In genomic region chr16:13819806-13820500, GRCm38 (mm10) we compare ENCODE assay signal across 8 mouse cellular contexts. TPM values are rescaled to one million over a fixed set of nuclear protein-coding genes. Genes with fewer than 3 reads are reported as not detected.
A peak's percentile ranks its signal among the peaks of the same experiment; 100 is the strongest.
DNase-seq lines count a peak whose midpoint lies in the region; ATAC-seq and TF ChIP-seq lines count a peak whose summit lies in the region.

No protein-coding gene starts in this region.

- H3K9me3 ChIP-seq in forebrain, postnatal 0 days (ENCODE audit: low read length), result no peaks in the 10 kb centered on the region
- H3K9me3 ChIP-seq in liver, embryonic 14.5 days (ENCODE audit: control insufficient read depth, low read length), result no peaks in the 10 kb centered on the region
- H3K9me3 ChIP-seq in stomach, embryonic 16.5 days (replicated peaks; ENCODE audit: control insufficient read depth, low read length), result no peaks in the 10 kb centered on the region

- 27% methylated on average over 12 of the region's 12 CpGs for WGBS in forebrain, postnatal 0 days
- 24% methylated on average over 12 of the region's 12 CpGs for WGBS in liver, embryonic 14.5 days (ENCODE audit: insufficient replicate concordance)
- WGBS in stomach, embryonic 16.5 days, result 18% methylated on average over 12 of the region's 12 CpGs

- peak overlapping the region; percentile 67 for H3K4me3 ChIP-seq in layer of hippocampus, adult 2 months
- H3K4me3 ChIP-seq in forebrain, postnatal 0 days (ENCODE audit: low read depth, low read length), result peak overlapping the region; percentile 83
- H3K4me3 ChIP-seq in liver, embryonic 14.5 days (ENCODE audit: insufficient read depth in 1 of 2, low read depth in 2 of 2, low read length in 2 of 2), result peak overlapping the region; percentile 60 to 74
- peak overlapping the region; percentile 87 for H3K4me3 ChIP-seq in stomach, embryonic 16.5 days (replicated peaks; ENCODE audit: low read length)

- peak overlapping the region; percentile 69 for H3K4me2 ChIP-seq in forebrain, postnatal 0 days (ENCODE audit: low read depth)
- H3K4me2 ChIP-seq in liver, embryonic 14.5 days (ENCODE audit: low read depth), result peak overlapping the region; percentile 79
- H3K4me2 ChIP-seq in stomach, embryonic 16.5 days (ENCODE audit: low read depth, low read length), result peak overlapping the region; percentile 81

- TF ChIP-seq CTCF in layer of hippocampus, adult 2 months (conservative IDR thresholded peaks at IDR 0.05), result no peak; the same call in 1 of the 2 replicates
- no peak for TF ChIP-seq CTCF in forebrain, postnatal 0 days (IDR thresholded peaks at IDR 0.05; ENCODE audit: low read depth)
- no peak for TF ChIP-seq CTCF in liver, embryonic 14.5 days (IDR thresholded peaks at IDR 0.05; ENCODE audit: low read depth)

- no peak for ATAC-seq in forebrain, postnatal 0 days
- no peak for ATAC-seq in liver, embryonic 14.5 days (ENCODE audit: insufficient read depth)
- ATAC-seq in stomach, embryonic 16.5 days (ENCODE audit: insufficient read depth, low FRiP score), result no peak

- H3K27ac ChIP-seq in layer of hippocampus, adult 2 months, result peak overlapping the region; percentile 99
- peak overlapping the region; percentile 93 for H3K27ac ChIP-seq in forebrain, postnatal 0 days (ENCODE audit: low read depth, low read length)
- no peak overlapping the region for H3K27ac ChIP-seq in liver, embryonic 14.5 days
- H3K27ac ChIP-seq in stomach, embryonic 16.5 days (ENCODE audit: low read length), result peak overlapping the region; percentile 97

- DNase-seq in layer of hippocampus, adult 2 months (ENCODE audit: low spot score in 2 of 2), result no peak
- DNase-seq in layer of hippocampus, postnatal 25 days (ENCODE audit: extremely low spot score in 1 of 2, low spot score in 1 of 2), result no peak
- peak; percentile 24 for DNase-seq in T-cell, adult 2 months (ENCODE audit: low spot score)
- peak; percentile 44 for DNase-seq in forebrain, postnatal 0 days
- no peak for DNase-seq in liver, embryonic 14.5 days (ENCODE audit: low read depth in 3 of 3, low spot score in 3 of 3)
- no peak for DNase-seq in cerebellum, adult 18-20 months
- DNase-seq in spleen, adult 18-20 months, result no peak

- no peak for TF ChIP-seq EP300 in liver, embryonic 14.5 days (IDR thresholded peaks at IDR 0.05; ENCODE audit: low read depth)

- H3K4me1 ChIP-seq in forebrain, postnatal 0 days (ENCODE audit: insufficient read depth), result peaks cover 12% of the 10 kb centered on the region; the same call in 1 of the 2 replicates
- H3K4me1 ChIP-seq in liver, embryonic 14.5 days (replicated peaks; ENCODE audit: control insufficient read depth in 2 of 2, insufficient read depth in 2 of 2, low read length in 1 of 2), result peaks cover 3 to 20% of the 10 kb centered on the region in 2 experiments; a peak in 3 of 4 replicates
- H3K4me1 ChIP-seq in stomach, embryonic 16.5 days (ENCODE audit: control insufficient read depth, insufficient read depth, low read length), result peaks cover 14% of the 10 kb centered on the region

- peaks cover 8% of the 10 kb centered on the region; the same call in 1 of the 2 replicates for H3K36me3 ChIP-seq in forebrain, postnatal 0 days (ENCODE audit: insufficient read depth)
- H3K36me3 ChIP-seq in liver, embryonic 14.5 days (replicated peaks; ENCODE audit: control insufficient read depth, insufficient read depth, low read depth), result peaks cover 3% of the 10 kb centered on the region; the same call in 1 of the 2 replicates
- no peaks in the 10 kb centered on the region for H3K36me3 ChIP-seq in stomach, embryonic 16.5 days (ENCODE audit: control insufficient read depth, insufficient read depth, low read length)

- H3K9ac ChIP-seq in forebrain, postnatal 0 days, result peak overlapping the region; percentile 87
- peak overlapping the region; percentile 60 for H3K9ac ChIP-seq in liver, embryonic 14.5 days (replicated peaks)
- H3K9ac ChIP-seq in stomach, embryonic 16.5 days (ENCODE audit: low read length), result peak overlapping the region; percentile 95

- H3K27me3 ChIP-seq in forebrain, postnatal 0 days (ENCODE audit: insufficient read depth, low read length), result no peaks in the 10 kb centered on the region
- H3K27me3 ChIP-seq in liver, embryonic 14.5 days (ENCODE audit: control insufficient read depth, insufficient read depth, low read length), result no peaks in the 10 kb centered on the region
- H3K27me3 ChIP-seq in stomach, embryonic 16.5 days (ENCODE audit: control insufficient read depth, insufficient read depth, low read length), result no peaks in the 10 kb centered on the region

RNA-seq across cellular contexts. Expression of gene Ntan1, which starts 1.3 kb away (rescaled TPM):
- total RNA-seq in layer of hippocampus, adult 2 months (2021), result 10 to 100 TPM; 79.9 to 83.7 TPM
- 10 to 100 TPM; 84.7 to 86.4 TPM for total RNA-seq in layer of hippocampus, postnatal 25 days (2021)
- total RNA-seq in forebrain, postnatal 0 days (2014; rRNA removed), result 163 and 181 TPM in 2 replicates
- polyA plus RNA-seq in forebrain, postnatal 0 days (2015; fragmentation: Nextera tagmentation; extraction: Ambion mirVana), result 231 and 254 TPM in 2 replicates
- 15.9 and 16.0 TPM in 2 replicates for polyA plus RNA-seq in liver, embryonic 14.5 days (2012; rRNA removed)
- polyA plus RNA-seq in liver, embryonic 14.5 days (2014; fragmentation: Nextera tagmentation; extraction: Ambion mirVana), result 40.6 and 41.7 TPM in 2 replicates
- 163 TPM in 2 replicates for polyA plus RNA-seq in stomach, embryonic 16.5 days (2015; fragmentation: Nextera tagmentation; extraction: Ambion mirVana)

RNA-seq across cellular contexts. Expression of gene Rrn3, which starts 39.4 kb away (rescaled TPM):
- 10 to 100 TPM; 47.2 to 51.4 TPM for total RNA-seq in layer of hippocampus, adult 2 months (2021)
- total RNA-seq in layer of hippocampus, postnatal 25 days (2021), result 10 to 100 TPM; 47.0 to 49.1 TPM
- total RNA-seq in forebrain, postnatal 0 days (2014; rRNA removed), result 89.7 and 104 TPM in 2 replicates
- polyA plus RNA-seq in forebrain, postnatal 0 days (2015; fragmentation: Nextera tagmentation; extraction: Ambion mirVana), result 70.0 and 80.7 TPM in 2 replicates
- 4.4 and 7.2 TPM in 2 replicates for polyA plus RNA-seq in liver, embryonic 14.5 days (2012; rRNA removed)
- 15.3 and 17.3 TPM in 2 replicates for polyA plus RNA-seq in liver, embryonic 14.5 days (2014; fragmentation: Nextera tagmentation; extraction: Ambion mirVana)
- 55.2 and 56.2 TPM in 2 replicates for polyA plus RNA-seq in stomach, embryonic 16.5 days (2015; fragmentation: Nextera tagmentation; extraction: Ambion mirVana)

Comparison
In these comparisons a context has a peak if more than half of its experiments do, and no peak if none do; other contexts are left out.
1. DNase-seq: peak in T-cell, adult 2 months (single experiment) and forebrain, postnatal 0 days (single experiment); none in layer of hippocampus, adult 2 months (0 of 2), layer of hippocampus, postnatal 25 days (0 of 2), liver, embryonic 14.5 days (0 of 3), cerebellum, adult 18-20 months (0 of 2) and spleen, adult 18-20 months (0 of 2).
2. Peak in every context shown above with its lines, with median percentiles within 50 percentile points of each other: H3K4me3 ChIP-seq, H3K4me2 ChIP-seq and H3K9ac ChIP-seq.